Mouse (Mus musculus) kidney, adult 2 months (tissue): ENCODE data around the gene Cnr2.

Experiments used
- CTCF ChIP-seq: fragments of 200-500 bp; conservative IDR thresholded peaks from 2 replicates; pipeline ENCODE4 v1.5.1; 2011; ENCODE audit warnings: low read depth, mild to moderate bottlenecking, control low read depth, low read length, moderate library complexity, mixed read lengths; ENCODE audit not compliant: insufficient read depth, insufficient read length
- POLR2A ChIP-seq: fragments of 200-500 bp; IDR thresholded peaks from one replicate; pipeline ENCODE4 v1.6.1; 2011; ENCODE audit warnings: low read depth, low read length, control low read depth

DNA sequence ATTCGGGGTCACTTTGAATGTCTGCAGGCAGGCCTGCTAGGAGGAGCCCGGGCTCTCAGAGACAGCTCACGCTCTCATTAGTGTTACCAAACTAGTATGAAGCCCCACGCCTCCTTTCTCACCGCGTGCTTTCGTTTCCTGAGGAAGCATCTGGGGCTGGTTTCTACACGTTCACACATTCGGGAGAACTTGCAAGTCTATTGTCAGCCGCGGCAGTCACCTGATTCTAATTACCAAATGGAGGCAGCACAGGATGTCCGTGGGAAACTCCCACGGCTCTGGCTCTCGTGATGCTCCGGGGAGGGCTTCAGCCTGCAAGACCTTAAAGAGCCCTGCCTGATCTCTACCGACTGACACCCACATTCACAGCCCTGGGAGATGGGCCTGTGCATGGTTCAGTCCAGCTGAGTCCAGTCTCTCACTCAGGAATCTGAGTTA lies 18.6 kb upstream of the Cnr2 start:
- TF ChIP-seq CTCF (no peak), POLR2A (no peak)
